Mouse (Mus musculus) heart, adult 2 months (tissue): ENCODE data around the gene Cyp2d22.

ENCODE experiments used
- CTCF ChIP-seq: fragments of 200-600 bp; IDR thresholded peaks from 2 replicates; pipeline ENCODE4 v1.8.1; 2022; ENCODE audit warnings: antibody characterized with exemption, mild to moderate bottlenecking, moderate library complexity
- POLR2A ChIP-seq: fragments of 200-500 bp; IDR thresholded peaks from 2 replicates; pipeline ENCODE4 v1.6.1; 2011; ENCODE audit warnings: mild to moderate bottlenecking, low read depth, low read length, control low read depth; ENCODE audit not compliant: insufficient read depth

DNA sequence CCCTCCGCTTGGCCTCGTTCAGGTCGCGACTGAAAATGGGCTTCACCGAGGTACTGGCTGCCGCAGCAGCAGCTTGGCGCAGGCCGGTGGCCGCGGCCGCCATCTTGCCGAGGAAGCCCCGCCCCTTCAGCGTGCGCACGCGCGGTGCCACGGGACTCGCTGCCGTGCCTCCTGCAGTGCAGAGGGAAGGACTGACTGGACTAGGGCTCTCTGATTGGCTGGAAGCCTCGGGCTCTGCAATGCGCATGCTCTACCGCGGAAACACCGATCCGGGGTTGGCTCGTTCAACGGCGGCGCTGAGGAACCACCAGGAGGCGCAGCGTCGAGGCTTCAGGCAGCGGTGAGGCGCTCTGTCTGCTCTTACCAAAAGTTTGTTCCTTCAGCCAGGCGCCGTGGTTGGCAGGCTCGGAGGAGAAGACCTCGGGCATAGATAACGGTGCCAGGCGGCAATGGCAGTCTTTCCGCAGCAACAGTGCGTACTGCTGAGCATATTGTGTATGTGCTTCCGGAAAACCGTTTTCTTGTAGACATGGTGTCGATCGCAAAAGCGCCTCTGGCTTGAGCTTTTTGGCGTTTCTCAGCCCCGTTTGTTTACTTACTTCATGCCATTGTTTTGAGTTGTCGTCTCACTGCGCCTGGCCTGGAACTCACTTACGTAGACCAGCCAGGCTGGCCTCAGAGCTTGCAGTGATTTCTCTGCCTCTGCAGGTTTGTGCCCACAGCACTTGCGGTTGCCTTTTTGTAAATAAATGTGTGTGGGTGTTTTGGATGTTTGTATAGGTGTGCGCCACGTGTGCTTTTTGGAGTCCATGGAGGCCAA, 25.7 kb downstream of the Cyp2d22 start, which contains the start of gene Ndufa6:
- TF ChIP-seq POLR2A, result peak; percentile 94
- TF ChIP-seq CTCF, result peak; percentile 97
